Mouse (Mus musculus) hindbrain, embryonic 13.5 days (tissue): ENCODE measurements at regions not wholly inside any gene's neighbourhood (a gene's known extent, or its start where the extent isn't known, plus 50 kb on each side); places are given as distances from the start of the nearest gene placed in this dataset.

Experiments used
- ATAC-seq: fragments of 200-750 bp; cut with Nextera tagmentation; 2 replicates; pipeline ENCODE4 v1.8.0; 2017; ENCODE audit warnings: moderate TSS enrichment; ENCODE audit not compliant: low FRiP score
- H3K27ac ChIP-seq: fragments of 300-500 bp; sonication (generic); 2 replicates; pipeline ENCODE4 v1.5.1; 2015; ENCODE audit warnings: inconsistent platforms, mild to moderate bottlenecking, moderate library complexity
- H3K27me3 ChIP-seq: fragments of 300-500 bp; sonication (generic); 2 replicates; pipeline ENCODE4 v1.6.1; 2015; ENCODE audit warnings: mild to moderate bottlenecking, inconsistent platforms
- H3K36me3 ChIP-seq: fragments of 300-500 bp; sonication (generic); 2 replicates; pipeline ENCODE4 v1.6.1; 2015; ENCODE audit warnings: mild to moderate bottlenecking, inconsistent platforms
- H3K4me1 ChIP-seq: fragments of 300-500 bp; sonication (generic); replicated peaks from 2 replicates; pipeline ENCODE4 v1.6.1; 2015; ENCODE audit warnings: inconsistent platforms
- H3K4me2 ChIP-seq: fragments of 300-500 bp; sonication (generic); 2 replicates; pipeline ENCODE4 v1.6.1; 2015; ENCODE audit warnings: inconsistent platforms, mild to moderate bottlenecking, moderate library complexity
- H3K4me3 ChIP-seq: fragments of 300-500 bp; sonication (generic); 2 replicates; pipeline ENCODE4 v1.5.1; 2015; ENCODE audit warnings: mild to moderate bottlenecking, inconsistent platforms
- H3K9ac ChIP-seq: fragments of 300-500 bp; sonication (generic); 2 replicates; pipeline ENCODE4 v1.6.1; 2015; ENCODE audit warnings: mild to moderate bottlenecking, inconsistent platforms
- H3K9me3 ChIP-seq: fragments of 300-500 bp; sonication (generic); 2 replicates; pipeline ENCODE4 v1.6.1; 2016; ENCODE audit warnings: inconsistent platforms
- WGBS: fragments of 180-500 bp; shearing (Covaris S2); methylation state at CpG from one replicate; pipeline ENCODE4 v1.1.7; 2015; 5-methylcytosine and 5-hydroxymethylcytosine counted together

DNA sequence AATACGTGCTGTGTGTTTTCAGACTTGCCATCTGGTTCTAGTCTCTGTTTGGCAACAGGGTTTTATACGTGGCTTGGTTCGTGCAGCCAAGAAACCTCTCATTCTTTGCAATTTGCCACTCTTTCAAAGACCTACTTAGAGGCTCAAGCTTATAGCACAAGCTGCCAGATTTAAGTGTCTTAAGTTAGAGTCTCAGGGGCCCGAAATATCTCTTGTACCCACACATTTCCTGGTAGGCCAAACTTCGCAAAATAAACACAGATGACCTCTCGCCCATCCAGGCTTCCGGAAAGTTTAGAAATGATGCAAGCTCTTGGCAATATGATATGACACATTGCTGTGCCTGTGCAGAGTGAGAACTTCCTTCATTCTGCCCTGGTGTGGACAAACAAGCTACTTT is 54.8 kb upstream of the Fndc3b start:
- 78% methylated on average over 7 of the region's 7 CpGs for WGBS
- no peaks in the 10 kb centered on the region; the same call in 1 of the 2 replicates for H3K4me1 ChIP-seq

DNA sequence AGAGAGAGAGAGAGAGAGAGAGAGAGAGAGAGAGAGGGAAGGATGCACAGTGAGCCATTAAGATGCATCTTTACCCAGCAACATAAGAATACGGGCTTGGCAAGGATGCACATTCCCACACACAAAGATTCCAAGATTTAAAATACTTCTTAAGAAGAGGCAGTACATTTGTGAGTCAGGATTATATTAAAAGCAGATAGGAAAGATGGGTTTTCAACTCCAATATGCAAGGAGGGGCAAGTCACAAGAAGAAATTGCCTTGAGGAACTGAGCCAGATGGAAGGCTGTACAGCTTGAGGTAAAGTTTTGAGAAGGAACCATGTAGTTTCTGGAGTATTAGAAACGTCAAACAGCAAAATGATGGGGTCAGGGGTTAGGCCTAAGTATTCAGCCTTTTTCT is 53.4 kb upstream of the Fndc3b start:
- no peaks in the 10 kb centered on the region; the same call in 1 of the 2 replicates for H3K4me1 ChIP-seq
- H3K9me3 ChIP-seq: no peaks in the 10 kb centered on the region
- H3K27ac ChIP-seq: no peak overlapping the region
- H3K4me2 ChIP-seq: no peak overlapping the region
- H3K27me3 ChIP-seq: no peaks in the 10 kb centered on the region
- WGBS: 71% methylated on average over 2 of the region's 2 CpGs
- H3K9ac ChIP-seq: no peak overlapping the region
- no peak for ATAC-seq
- H3K4me3 ChIP-seq: no peak overlapping the region
- no peaks in the 10 kb centered on the region for H3K36me3 ChIP-seq

More for the DNA sequence above, 54.8 kb upstream of the Fndc3b start:
- Histone ChIP-seq H3K9me3 (no peaks in the 10 kb centered on the region), H3K4me3 (no peak overlapping the region), H3K9ac (no peak overlapping the region), H3K36me3 (no peaks in the 10 kb centered on the region), H3K27me3 (no peaks in the 10 kb centered on the region), H3K27ac (peak overlapping the region; percentile 32; the same call in 1 of the 2 replicates), H3K4me2 (no peak overlapping the region)
- no peak for ATAC-seq

DNA sequence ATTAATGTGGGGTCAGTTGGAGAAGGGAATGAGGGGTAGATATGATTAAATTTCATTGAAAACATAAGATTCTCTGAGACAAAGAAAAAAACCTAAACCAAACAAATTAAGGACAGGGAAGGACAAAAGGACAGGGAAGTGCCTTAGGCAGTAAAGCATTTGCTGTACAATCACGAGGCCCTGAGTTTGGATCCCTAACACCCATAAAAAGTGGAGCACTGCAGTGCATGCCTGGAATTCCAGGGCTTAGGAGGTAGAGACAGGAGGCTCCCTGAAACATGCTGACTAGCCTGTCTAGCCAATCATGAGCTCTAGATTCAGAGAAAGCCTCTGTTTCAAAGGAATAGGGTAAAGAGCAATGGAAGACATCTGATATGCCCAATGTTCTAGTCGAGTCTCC is 49.9 kb upstream of the Fndc3b start:
- H3K4me3 ChIP-seq: no peak overlapping the region
- no peaks in the 10 kb centered on the region for H3K27me3 ChIP-seq
- 69% methylated on average over 2 of the region's 2 CpGs for whole genome bisulfite sequencing
- H3K36me3 ChIP-seq: no peaks in the 10 kb centered on the region
- H3K9ac ChIP-seq: no peak overlapping the region
- H3K9me3 ChIP-seq: no peaks in the 10 kb centered on the region
- no peaks in the 10 kb centered on the region for H3K4me1 ChIP-seq
- no peak for ATAC-seq
- no peak overlapping the region for H3K4me2 ChIP-seq
- H3K27ac ChIP-seq: no peak overlapping the region
